Mouse (Mus musculus): ENCODE results near the gene 2900011O08Rik. TPM values are rescaled to one million over a fixed set of nuclear protein-coding genes. Genes with fewer than 3 reads are reported as not detected.

Gene 2900011O08Rik
- polyA plus RNA-seq, 1 experiment from 2014 or later: 0.44 TPM

DNA sequence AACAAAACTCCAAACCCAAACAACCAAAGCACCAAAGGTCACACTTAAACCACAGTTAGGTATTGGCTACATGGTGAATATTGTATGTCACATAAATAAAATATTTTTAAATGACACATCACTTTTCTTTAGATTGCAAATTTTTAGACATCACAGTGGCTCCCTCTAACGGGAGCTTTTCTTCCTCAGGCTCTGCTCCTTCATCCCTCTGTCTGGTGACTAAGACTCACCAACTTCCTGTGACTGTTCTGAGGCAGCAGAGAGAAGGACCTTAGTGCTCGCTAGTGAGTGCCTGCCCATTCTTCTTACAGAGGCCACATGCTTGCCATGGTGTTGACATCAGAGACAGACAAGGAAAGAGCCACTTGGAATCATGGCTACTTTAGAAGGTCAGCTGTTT, 125.7 kb downstream of the 2900011O08Rik start:
- H3K4me3 ChIP-seq (ENCODE audit: low read length): no peak overlapping the region
- no peak for ATAC-seq (ENCODE audit: low read depth)
- 72% methylated on average over 2 of the region's 2 CpGs for WGBS
- H3K27ac ChIP-seq (ENCODE audit: low read length): no peak overlapping the region
- peaks cover 47% of the 10 kb centered on the region for H3K36me3 ChIP-seq (ENCODE audit: control insufficient read depth, insufficient read depth, low read length)
- no peak overlapping the region for H3K9ac ChIP-seq (ENCODE audit: low read length)
- no peaks in the 10 kb centered on the region for H3K4me1 ChIP-seq (replicated peaks; ENCODE audit: control insufficient read depth, insufficient read depth, low read length)
- no peaks in the 10 kb centered on the region for H3K27me3 ChIP-seq (ENCODE audit: control insufficient read depth, insufficient read depth, low read depth, low read length)
- H3K9me3 ChIP-seq (ENCODE audit: control insufficient read depth, low read length): no peaks in the 10 kb centered on the region
- H3K4me2 ChIP-seq (ENCODE audit: low read depth, low read length): no peak overlapping the region

DNA sequence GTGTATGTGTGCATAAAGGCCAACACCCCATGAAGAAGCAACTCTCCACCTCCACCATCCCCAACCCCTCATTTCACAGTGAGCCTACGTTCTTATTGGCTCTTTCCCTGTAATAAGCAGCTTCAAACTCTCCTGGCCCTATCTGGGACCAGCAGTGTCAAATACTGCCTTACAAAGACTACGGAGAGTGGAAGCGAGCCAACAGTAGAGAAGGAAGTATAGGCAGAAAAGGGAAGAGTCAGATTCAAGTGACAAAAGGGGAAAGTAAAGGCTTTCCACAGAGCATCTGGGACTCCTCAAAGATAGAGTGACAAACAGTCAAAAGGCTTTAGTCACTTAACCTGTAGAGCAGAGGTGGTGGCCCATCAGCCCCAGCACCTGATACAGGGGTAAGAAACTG, 126.3 kb downstream of the 2900011O08Rik start:
- Histone ChIP-seq H3K4me2 (ENCODE audit: low read depth, low read length) (no peak overlapping the region), H3K27ac (ENCODE audit: low read length) (no peak overlapping the region), H3K9me3 (ENCODE audit: control insufficient read depth, low read length) (no peaks in the 10 kb centered on the region), H3K27me3 (ENCODE audit: control insufficient read depth, insufficient read depth, low read depth, low read length) (no peaks in the 10 kb centered on the region), H3K36me3 (ENCODE audit: control insufficient read depth, insufficient read depth, low read length) (peaks cover 49% of the 10 kb centered on the region), H3K4me3 (ENCODE audit: low read length) (no peak overlapping the region), H3K4me1 (replicated peaks; ENCODE audit: control insufficient read depth, insufficient read depth, low read length) (no peaks in the 10 kb centered on the region), H3K9ac (ENCODE audit: low read length) (no peak overlapping the region)
- 94% methylated on average over 3 of the region's 3 CpGs for WGBS
- ATAC-seq (ENCODE audit: low read depth): no peak

DNA sequence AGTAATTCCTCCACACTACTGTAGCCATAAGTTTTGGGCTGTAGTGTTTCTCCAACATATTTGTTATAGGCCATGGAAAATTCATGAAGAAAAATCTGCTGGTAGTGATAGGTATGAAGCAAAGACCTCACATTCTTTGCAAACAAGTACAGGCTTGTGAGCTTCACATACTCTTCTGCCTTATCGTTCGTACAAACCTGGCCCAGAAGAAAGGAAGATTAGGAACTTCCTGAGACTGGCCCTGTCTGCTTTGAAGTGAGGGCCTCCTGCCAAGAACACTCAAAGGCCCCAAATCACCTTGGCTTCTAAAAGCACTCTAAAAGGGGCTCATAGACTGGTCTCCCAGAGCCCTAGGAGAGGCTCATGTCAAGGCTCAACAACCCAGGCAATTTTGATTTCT, 130.9 kb downstream of the 2900011O08Rik start:
- ATAC-seq (ENCODE audit: low read depth): no peak
- Histone ChIP-seq H3K4me3 (ENCODE audit: low read length) (no peak overlapping the region), H3K4me1 (replicated peaks; ENCODE audit: control insufficient read depth, insufficient read depth, low read length) (no peaks in the 10 kb centered on the region), H3K36me3 (ENCODE audit: control insufficient read depth, insufficient read depth, low read length) (peaks cover 54% of the 10 kb centered on the region), H3K9ac (ENCODE audit: low read length) (no peak overlapping the region), H3K4me2 (ENCODE audit: low read depth, low read length) (no peak overlapping the region), H3K9me3 (ENCODE audit: control insufficient read depth, low read length) (no peaks in the 10 kb centered on the region), H3K27ac (ENCODE audit: low read length) (no peak overlapping the region; the same call in 1 of the 2 replicates), H3K27me3 (ENCODE audit: control insufficient read depth, insufficient read depth, low read depth, low read length) (no peaks in the 10 kb centered on the region)
- WGBS: 52% methylated on average over 2 of the region's 2 CpGs

- H3K27me3 ChIP-seq (ENCODE audit: control insufficient read depth, insufficient read depth, low read depth, low read length): no peaks in the 10 kb centered on the region
- WGBS: 94% methylated on average over 5 of the region's 5 CpGs
- no peaks in the 10 kb centered on the region for H3K9me3 ChIP-seq (ENCODE audit: control insufficient read depth, low read length)
- no peaks in the 10 kb centered on the region for H3K4me1 ChIP-seq (replicated peaks; ENCODE audit: control insufficient read depth, insufficient read depth, low read length)
- no peak overlapping the region for H3K4me2 ChIP-seq (ENCODE audit: low read depth, low read length)
- ATAC-seq (ENCODE audit: low read depth): no peak
- H3K27ac ChIP-seq (ENCODE audit: low read length): no peak overlapping the region
- H3K9ac ChIP-seq (ENCODE audit: low read length): no peak overlapping the region
- no peak overlapping the region for H3K4me3 ChIP-seq (ENCODE audit: low read length)
- H3K36me3 ChIP-seq (ENCODE audit: control insufficient read depth, insufficient read depth, low read length): peaks cover 57% of the 10 kb centered on the region
These were observed 134.5 kb downstream of the 2900011O08Rik start for GRCm38 (mm10) chr16:14120941-14121340.

- Histone ChIP-seq H3K27ac (ENCODE audit: low read length) (no peak overlapping the region), H3K36me3 (ENCODE audit: control insufficient read depth, insufficient read depth, low read length) (peaks cover 58% of the 10 kb centered on the region), H3K4me3 (ENCODE audit: low read length) (no peak overlapping the region), H3K27me3 (ENCODE audit: control insufficient read depth, insufficient read depth, low read depth, low read length) (no peaks in the 10 kb centered on the region), H3K4me1 (replicated peaks; ENCODE audit: control insufficient read depth, insufficient read depth, low read length) (no peaks in the 10 kb centered on the region), H3K4me2 (ENCODE audit: low read depth, low read length) (no peak overlapping the region), H3K9ac (ENCODE audit: low read length) (no peak overlapping the region), H3K9me3 (ENCODE audit: control insufficient read depth, low read length) (no peaks in the 10 kb centered on the region)
- 93% methylated on average over 7 of the region's 7 CpGs for whole genome bisulfite sequencing
- no peak for ATAC-seq (ENCODE audit: low read depth)
These were observed 135.2 kb downstream of the 2900011O08Rik start for GRCm38 (mm10) chr16:14121563-14121962.

GRCm38 (mm10) chr16:14122586-14122985, 136.2 kb downstream of the 2900011O08Rik start:
- Histone ChIP-seq H3K9ac (ENCODE audit: low read length) (no peak overlapping the region), H3K9me3 (ENCODE audit: control insufficient read depth, low read length) (no peaks in the 10 kb centered on the region), H3K4me1 (replicated peaks; ENCODE audit: control insufficient read depth, insufficient read depth, low read length) (no peaks in the 10 kb centered on the region), H3K27ac (ENCODE audit: low read length) (no peak overlapping the region), H3K4me3 (ENCODE audit: low read length) (no peak overlapping the region), H3K36me3 (ENCODE audit: control insufficient read depth, insufficient read depth, low read length) (peaks cover 53% of the 10 kb centered on the region), H3K4me2 (ENCODE audit: low read depth, low read length) (no peak overlapping the region), H3K27me3 (ENCODE audit: control insufficient read depth, insufficient read depth, low read depth, low read length) (no peaks in the 10 kb centered on the region)
- no peak for ATAC-seq (ENCODE audit: low read depth)

- H3K4me1 ChIP-seq (replicated peaks; ENCODE audit: control insufficient read depth, insufficient read depth, low read length): no peaks in the 10 kb centered on the region
- H3K36me3 ChIP-seq (ENCODE audit: control insufficient read depth, insufficient read depth, low read length): peaks cover 57% of the 10 kb centered on the region
- no peak overlapping the region for H3K9ac ChIP-seq (ENCODE audit: low read length)
- no peak overlapping the region for H3K4me2 ChIP-seq (ENCODE audit: low read depth, low read length)
- WGBS: 88% methylated on average over 2 of the region's 2 CpGs
- no peaks in the 10 kb centered on the region for H3K9me3 ChIP-seq (ENCODE audit: control insufficient read depth, low read length)
- ATAC-seq (ENCODE audit: low read depth): no peak
- no peaks in the 10 kb centered on the region for H3K27me3 ChIP-seq (ENCODE audit: control insufficient read depth, insufficient read depth, low read depth, low read length)
- no peak overlapping the region for H3K4me3 ChIP-seq (ENCODE audit: low read length)
- H3K27ac ChIP-seq (ENCODE audit: low read length): no peak overlapping the region
These were observed 137.5 kb downstream of the 2900011O08Rik start for GRCm38 (mm10) chr16:14123901-14124300.

- WGBS: 90% methylated on average over 7 of the region's 7 CpGs
These were observed 138.3 kb downstream of the 2900011O08Rik start for GRCm38 (mm10) chr16:14124709-14125108.

DNA sequence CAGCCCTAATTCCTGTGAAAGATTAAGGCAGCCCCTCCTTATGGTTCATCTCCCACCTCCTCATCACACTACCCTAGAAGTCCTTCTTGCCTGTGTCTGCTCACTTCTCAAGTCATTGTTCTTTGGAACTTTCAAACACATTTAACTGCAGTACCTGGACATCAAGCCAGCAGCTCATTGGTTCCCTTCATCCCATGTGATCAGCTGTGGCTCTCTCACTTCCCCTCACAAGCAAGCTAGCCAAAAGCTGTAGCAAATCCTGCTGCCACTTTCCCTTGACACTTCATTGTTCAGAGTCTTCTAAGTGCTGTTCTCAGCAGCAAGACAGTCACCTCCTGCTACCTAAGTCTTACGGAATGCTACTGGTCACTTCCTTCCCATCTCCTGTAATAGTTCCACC, 138.8 kb downstream of the 2900011O08Rik start:
- H3K4me1 ChIP-seq (replicated peaks; ENCODE audit: control insufficient read depth, insufficient read depth, low read length): no peaks in the 10 kb centered on the region
- no peak overlapping the region for H3K27ac ChIP-seq (ENCODE audit: low read length)
- H3K27me3 ChIP-seq (ENCODE audit: control insufficient read depth, insufficient read depth, low read depth, low read length): no peaks in the 10 kb centered on the region
- no peak overlapping the region for H3K9ac ChIP-seq (ENCODE audit: low read length)
- H3K4me3 ChIP-seq (ENCODE audit: low read length): no peak overlapping the region
- WGBS: 79% methylated on average over 1 of the region's 1 CpGs
- no peak for ATAC-seq (ENCODE audit: low read depth)
- H3K4me2 ChIP-seq (ENCODE audit: low read depth, low read length): no peak overlapping the region
- no peaks in the 10 kb centered on the region for H3K9me3 ChIP-seq (ENCODE audit: control insufficient read depth, low read length)
- peaks cover 59% of the 10 kb centered on the region for H3K36me3 ChIP-seq (ENCODE audit: control insufficient read depth, insufficient read depth, low read length)

More at GRCm38 (mm10) chr16:14124709-14125108, 138.3 kb downstream of the 2900011O08Rik start:
- H3K9ac ChIP-seq (ENCODE audit: low read length): no peak overlapping the region
- peak; percentile 31; the same call in 1 of the 2 replicates for ATAC-seq (ENCODE audit: low read depth)
- no peaks in the 10 kb centered on the region for H3K9me3 ChIP-seq (ENCODE audit: control insufficient read depth, low read length)
- H3K27ac ChIP-seq (ENCODE audit: low read length): no peak overlapping the region
- no peaks in the 10 kb centered on the region for H3K27me3 ChIP-seq (ENCODE audit: control insufficient read depth, insufficient read depth, low read depth, low read length)
- H3K36me3 ChIP-seq (ENCODE audit: control insufficient read depth, insufficient read depth, low read length): peaks cover 58% of the 10 kb centered on the region
- no peak overlapping the region for H3K4me2 ChIP-seq (ENCODE audit: low read depth, low read length)
- no peaks in the 10 kb centered on the region for H3K4me1 ChIP-seq (replicated peaks; ENCODE audit: control insufficient read depth, insufficient read depth, low read length)
- no peak overlapping the region for H3K4me3 ChIP-seq (ENCODE audit: low read length)

DNA sequence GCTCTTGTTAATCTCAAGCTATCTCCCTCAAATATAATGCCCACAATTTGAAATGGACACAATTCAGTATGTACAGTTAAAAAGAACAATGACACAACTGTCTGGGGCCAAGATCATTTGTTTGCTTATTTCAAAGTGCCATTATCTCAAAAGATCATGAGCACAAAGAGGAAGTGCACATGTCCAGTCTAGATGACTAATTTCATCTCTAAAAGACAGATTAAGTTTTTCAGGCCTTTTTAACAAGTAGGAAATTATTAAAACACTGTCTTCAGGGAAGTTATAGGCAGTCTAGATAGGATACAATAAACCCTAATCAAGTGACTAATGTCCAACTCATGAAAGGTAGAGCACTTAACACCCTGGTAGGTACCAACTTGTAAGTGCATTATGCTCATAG, 142.6 kb downstream of the 2900011O08Rik start:
- no peaks in the 10 kb centered on the region for H3K4me1 ChIP-seq (replicated peaks; ENCODE audit: control insufficient read depth, insufficient read depth, low read length)
- no peaks in the 10 kb centered on the region for H3K27me3 ChIP-seq (ENCODE audit: control insufficient read depth, insufficient read depth, low read depth, low read length)
- no peak overlapping the region for H3K4me3 ChIP-seq (ENCODE audit: low read length)
- no peak for ATAC-seq (ENCODE audit: low read depth)
- no peaks in the 10 kb centered on the region for H3K9me3 ChIP-seq (ENCODE audit: control insufficient read depth, low read length)
- H3K27ac ChIP-seq (ENCODE audit: low read length): no peak overlapping the region
- peaks cover 45% of the 10 kb centered on the region for H3K36me3 ChIP-seq (ENCODE audit: control insufficient read depth, insufficient read depth, low read length)
- H3K9ac ChIP-seq (ENCODE audit: low read length): no peak overlapping the region
- no peak overlapping the region for H3K4me2 ChIP-seq (ENCODE audit: low read depth, low read length)
